Comparison of ENCODE assay signal across 19 mouse cellular contexts in genomic region chr1:191963413-191963812, GRCm38 (mm10). TPM values are rescaled to one million over a fixed set of nuclear protein-coding genes. Genes with fewer than 3 reads are reported as not detected.
DNase-seq lines count a peak whose midpoint lies in the region; ATAC-seq lines count a peak whose summit lies in the region.
"Had no signal": no experiment of that assay in that cellular context is flagged by ENCODE, and none has a peak within 500 bp of the region (broad histone marks: within the 10 kb centered on the region; RNA-seq: fewer than 3 reads in every experiment).

No protein-coding gene starts in this region.

- 0 out of 2 replicates have a peak overlapping the region, but pooled peaks have one; percentile 21 for H3K9ac ChIP-seq in heart, embryonic 14.5 days (ENCODE audit: low read length)
- H3K9ac ChIP-seq in heart, embryonic 11.5 days (ENCODE audit: low read depth, low read length) = no peak overlapping the region
- H3K9ac ChIP-seq: embryonic facial prominence, embryonic 13.5 days; heart, embryonic 13.5 days; hindbrain, embryonic 12.5 days; limb, embryonic 12.5 days; liver, postnatal 0 days had no signal

- H3K9me3 ChIP-seq in heart, embryonic 14.5 days (ENCODE audit: control insufficient read depth, low read length) = no peaks in the 10 kb centered on the region
- no peaks in the 10 kb centered on the region for H3K9me3 ChIP-seq in heart, embryonic 11.5 days (replicated peaks; ENCODE audit: control insufficient read depth, low read length)
- H3K9me3 ChIP-seq: embryonic facial prominence, embryonic 13.5 days; heart, embryonic 13.5 days; hindbrain, embryonic 12.5 days; limb, embryonic 12.5 days; midbrain, embryonic 10.5 days had no signal

- no peaks in the 10 kb centered on the region for H3K36me3 ChIP-seq in heart, embryonic 14.5 days (ENCODE audit: control insufficient read depth, insufficient read depth, low read length)
- no peaks in the 10 kb centered on the region for H3K36me3 ChIP-seq in heart, embryonic 11.5 days (ENCODE audit: control insufficient read depth, insufficient read depth, low read length)
- H3K36me3 ChIP-seq: embryonic facial prominence, embryonic 13.5 days; heart, embryonic 13.5 days; hindbrain, embryonic 12.5 days; limb, embryonic 12.5 days; midbrain, embryonic 10.5 days had no signal

- H3K4me1 ChIP-seq in heart, embryonic 14.5 days (ENCODE audit: control insufficient read depth in 2 of 2, insufficient read depth in 2 of 2, low read length in 2 of 2) = no peaks in the 10 kb centered on the region
- no peaks in the 10 kb centered on the region for H3K4me1 ChIP-seq in heart, embryonic 11.5 days (ENCODE audit: control insufficient read depth, insufficient read depth, low read length)
- H3K4me1 ChIP-seq: hindbrain, embryonic 12.5 days; limb, embryonic 12.5 days had no signal

- H3K27me3 ChIP-seq in heart, embryonic 14.5 days (ENCODE audit: control insufficient read depth, insufficient read depth, low read length) = no peaks in the 10 kb centered on the region
- H3K27me3 ChIP-seq in heart, embryonic 11.5 days (ENCODE audit: control insufficient read depth, insufficient read depth, low read length) = no peaks in the 10 kb centered on the region
- H3K27me3 ChIP-seq: heart, embryonic 13.5 days; hindbrain, embryonic 12.5 days; limb, embryonic 12.5 days had no signal

- no peak overlapping the region for H3K4me2 ChIP-seq in heart, embryonic 14.5 days (ENCODE audit: low read length)
- H3K4me2 ChIP-seq in heart, embryonic 11.5 days = no peak overlapping the region
- H3K4me2 ChIP-seq: embryonic facial prominence, embryonic 13.5 days; heart, embryonic 13.5 days; hindbrain, embryonic 12.5 days; limb, embryonic 12.5 days; liver, embryonic 11.5 days had no signal

- ATAC-seq in heart, embryonic 14.5 days (ENCODE audit: insufficient number of reproducible peaks, insufficient read depth, low FRiP score, low read depth) = no peak
- no peak for ATAC-seq in heart, embryonic 11.5 days (replicated peaks; ENCODE audit: insufficient number of reproducible peaks, low FRiP score, low TSS enrichment)

- 74% methylated on average over 3 of the region's 3 CpGs for WGBS in heart, embryonic 14.5 days
- WGBS in heart, embryonic 11.5 days (ENCODE audit: insufficient replicate concordance) = 56% methylated on average over 3 of the region's 3 CpGs

- no peak overlapping the region for H3K27ac ChIP-seq in heart, embryonic 14.5 days (replicated peaks in 1 of 2; ENCODE audit: control insufficient read depth in 1 of 2, insufficient read depth in 1 of 2, low read depth in 2 of 2, low read length in 2 of 2)
- no peak overlapping the region for H3K27ac ChIP-seq in heart, embryonic 11.5 days (ENCODE audit: low read depth, low read length)
- H3K27ac ChIP-seq: embryonic facial prominence, embryonic 13.5 days; heart, embryonic 13.5 days; hindbrain, embryonic 12.5 days; limb, embryonic 12.5 days; midbrain, embryonic 10.5 days had no signal

- peak; percentile 28 for DNase-seq in adrenal gland, postnatal 25 days
- no peak for DNase-seq in adrenal gland, adult 18-20 months (ENCODE audit: low spot score in 2 of 2)
- peak; percentile 83 for DNase-seq in 3T3-L1 (ENCODE audit: low read depth, low spot score)
- peak; percentile 39 for DNase-seq in fibroblast of lung, adult 2 months (ENCODE audit: low read depth)
- DNase-seq in spleen, postnatal 10 days (ENCODE audit: low spot score in 2 of 2) = no peak
- no peak for DNase-seq in frontal cortex, adult 2 months (ENCODE audit: extremely low spot score in 1 of 2, low spot score in 1 of 2)
- DNase-seq: cerebellum, postnatal 25 days; kidney, adult 9 months; kidney, postnatal 25 days; liver, postnatal 0 days had no signal

- no peak overlapping the region for H3K4me3 ChIP-seq in heart, embryonic 14.5 days (ENCODE audit: control insufficient read depth in 1 of 2, insufficient read depth in 1 of 2, low read depth in 1 of 2, low read length in 2 of 2)
- no peak overlapping the region for H3K4me3 ChIP-seq in heart, embryonic 11.5 days (ENCODE audit: low read depth, low read length)
- H3K4me3 ChIP-seq: embryonic facial prominence, embryonic 13.5 days; heart, embryonic 13.5 days; hindbrain, embryonic 12.5 days; limb, embryonic 12.5 days; midbrain, embryonic 10.5 days had no signal

RNA-seq across cellular contexts. Expression of gene Rd3, which starts 13.8 kb away (rescaled TPM):
- 0.30 TPM in 1 of 2 replicates, not detected in the other for total RNA-seq in adrenal gland, postnatal 25 days (2021)
- total RNA-seq in adrenal gland, adult 18-20 months (2021) = under 1 TPM in 1 of 2 experiments, not detected in 1; 0.17 TPM
- 4.4 and 7.0 TPM in 2 replicates for polyA plus RNA-seq in heart, embryonic 14.5 days (2014; fragmentation: Nextera tagmentation; extraction: Ambion mirVana)
- polyA plus RNA-seq in heart, embryonic 11.5 days (2014; fragmentation: Nextera tagmentation; extraction: Ambion mirVana) = 1.0 and 1.3 TPM in 2 replicates
- 2.0 and 2.6 TPM in 2 replicates for polyA plus RNA-seq in frontal cortex, adult 2 months (2012; rRNA removed)
- total RNA-seq: gastrocnemius, postnatal 4 days had no signal

RNA-seq across cellular contexts. Expression of gene Slc30a1, which starts 56.8 kb away (rescaled TPM):
- 19.8 and 22.0 TPM in 2 replicates for total RNA-seq in adrenal gland, postnatal 25 days (2021)
- 10 to 100 TPM; 15.9 to 19.1 TPM for total RNA-seq in adrenal gland, adult 18-20 months (2021)
- 3.1 and 3.6 TPM in 2 replicates for polyA plus RNA-seq in heart, embryonic 14.5 days (2014; fragmentation: Nextera tagmentation; extraction: Ambion mirVana)
- 2.1 and 2.4 TPM in 2 replicates for polyA plus RNA-seq in heart, embryonic 11.5 days (2014; fragmentation: Nextera tagmentation; extraction: Ambion mirVana)
- 22.3 and 22.9 TPM in 2 replicates for polyA plus RNA-seq in frontal cortex, adult 2 months (2012; rRNA removed)

Comparison
In these comparisons a context has a peak if more than half of its experiments do, and no peak if none do; other contexts are left out.
1. DNase-seq: peak in adrenal gland, postnatal 25 days (single experiment), 3T3-L1 (single experiment) and fibroblast of lung, adult 2 months (single experiment); none in adrenal gland, adult 18-20 months (0 of 2), spleen, postnatal 10 days (0 of 2) and frontal cortex, adult 2 months (0 of 2).